Mouse (Mus musculus): ENCODE measurements at regions not wholly inside any gene's neighbourhood (a gene's known extent, or its start where the extent isn't known, plus 50 kb on each side); places are given as distances from the start of the nearest gene placed in this dataset.

DNA sequence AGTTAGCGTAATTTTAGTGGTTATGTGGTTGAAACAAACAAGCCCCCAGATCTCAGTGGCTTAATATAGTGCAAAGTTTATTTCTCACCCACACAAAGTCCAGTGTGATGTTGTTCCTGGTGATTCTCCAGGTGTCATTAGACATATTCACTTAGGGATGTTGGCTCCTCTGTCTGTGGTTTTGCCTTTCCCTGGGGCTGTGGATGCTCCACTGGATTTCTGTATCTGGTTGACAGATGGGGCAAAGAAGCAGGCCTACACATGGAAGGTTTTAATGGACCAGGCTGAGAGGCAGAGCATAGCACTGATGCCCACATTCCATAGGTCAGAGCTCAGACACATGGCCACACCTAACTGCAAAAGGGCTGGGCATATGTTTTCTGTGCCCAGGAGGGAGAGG lies 121.6 kb downstream of the Ttc32 start:
- no peak for TF ChIP-seq CTCF (IDR thresholded peaks at IDR 0.05; ENCODE audit: control insufficient read depth, insufficient read depth, insufficient replicate concordance, low read depth, low read length)
- TF ChIP-seq POLR2A (IDR thresholded peaks at IDR 0.05; ENCODE audit: control insufficient read depth, low read depth, low read length): no peak
